Mouse (Mus musculus): ENCODE measurements around the gene Rnf214. TPM values are rescaled to one million over a fixed set of nuclear protein-coding genes. Genes with fewer than 3 reads are reported as not detected.
A peak's percentile ranks its signal among the peaks of the same experiment; 100 is the strongest.

Rnf214 gene
- polyA plus RNA-seq, 1 experiment from 2014 or later, result 36.4 TPM

- Histone ChIP-seq H3K9ac (ENCODE audit: low read depth, low read length) (no peak overlapping the region), H3K27me3 (ENCODE audit: insufficient read depth, low read length) (no peaks in the 10 kb centered on the region), H3K4me1 (replicated peaks; ENCODE audit: insufficient read depth, low read length) (peaks cover 4% of the 10 kb centered on the region; the same call in 1 of the 2 replicates), H3K27ac (no peak overlapping the region), H3K4me2 (ENCODE audit: low read length) (peak overlapping the region; percentile 90), H3K9me3 (replicated peaks; ENCODE audit: low read length) (no peaks in the 10 kb centered on the region), H3K36me3 (ENCODE audit: insufficient read depth, low read length) (no peaks in the 10 kb centered on the region), H3K4me3 (replicated peaks; ENCODE audit: low read depth, low read length) (peak overlapping the region; percentile 84; the same call in 1 of the 2 replicates)
- DNase-seq (ENCODE audit: low spot score) (peak; percentile 82), ATAC-seq (replicated peaks; ENCODE audit: low FRiP score, low read depth) (no peak)
- 36% methylated on average over 10 of the region's 10 CpGs for WGBS
- TF ChIP-seq CTCF (IDR thresholded peaks at IDR 0.05; ENCODE audit: low read depth), result peak; percentile 92
Observed at GRCm38 (mm10) chr9:45829107-45829506, 77.6 kb downstream of the Rnf214 start.

GRCm38 (mm10) chr9:45828291-45828963 lies 78.3 kb downstream of the Rnf214 start, which contains the start of gene Cep164:
Gene Cep164, minus strand, starts transcription at chr9:45828691.
- Histone ChIP-seq H3K27me3 (ENCODE audit: insufficient read depth, low read length) (no peaks in the 10 kb centered on the region), H3K9me3 (replicated peaks; ENCODE audit: low read length) (no peaks in the 10 kb centered on the region), H3K27ac (peak within 1 kb of the TSS; percentile 78), H3K4me2 (ENCODE audit: low read length) (peak within 1 kb of the TSS; percentile 90), H3K4me3 (replicated peaks; ENCODE audit: low read depth, low read length) (peak within 1 kb of the TSS; percentile 84), H3K4me1 (replicated peaks; ENCODE audit: insufficient read depth, low read length) (peaks cover 4% of the 10 kb centered on the region; the same call in 1 of the 2 replicates), H3K36me3 (ENCODE audit: insufficient read depth, low read length) (no peaks in the 10 kb centered on the region), H3K9ac (ENCODE audit: low read depth, low read length) (peak within 1 kb of the TSS; percentile 77)
- ATAC-seq (replicated peaks; ENCODE audit: low FRiP score, low read depth) (peak; percentile 94), DNase-seq (ENCODE audit: low spot score) (peak; percentile 98)
- no peak for TF ChIP-seq CTCF (IDR thresholded peaks at IDR 0.05; ENCODE audit: low read depth)
- WGBS, result under 1% methylated on average over 31 of the region's 31 CpGs

- H3K27me3 ChIP-seq (ENCODE audit: insufficient read depth, low read length), result no peaks in the 10 kb centered on the region
- peak overlapping the region; percentile 78 for H3K27ac ChIP-seq
- 5% methylated on average over 22 of the region's 23 CpGs for WGBS
- TF ChIP-seq CTCF (IDR thresholded peaks at IDR 0.05; ENCODE audit: low read depth), result no peak
- DNase-seq (ENCODE audit: low spot score) (peak; percentile 57), ATAC-seq (replicated peaks; ENCODE audit: low FRiP score, low read depth) (peak; percentile 15; the same call in 1 of the 2 replicates)
- peak overlapping the region; percentile 77 for H3K9ac ChIP-seq (ENCODE audit: low read depth, low read length)
- peaks cover 4% of the 10 kb centered on the region; the same call in 1 of the 2 replicates for H3K4me1 ChIP-seq (replicated peaks; ENCODE audit: insufficient read depth, low read length)
- no peaks in the 10 kb centered on the region for H3K36me3 ChIP-seq (ENCODE audit: insufficient read depth, low read length)
- peak overlapping the region; percentile 90 for H3K4me2 ChIP-seq (ENCODE audit: low read length)
- H3K4me3 ChIP-seq (replicated peaks; ENCODE audit: low read depth, low read length), result peak overlapping the region; percentile 84
- no peaks in the 10 kb centered on the region for H3K9me3 ChIP-seq (replicated peaks; ENCODE audit: low read length)
Observed at GRCm38 (mm10) chr9:45827663-45828290, 78.9 kb downstream of the Rnf214 start.

- no peak overlapping the region for H3K4me2 ChIP-seq (ENCODE audit: low read length)
- DNase-seq (ENCODE audit: low spot score) (no peak), ATAC-seq (replicated peaks; ENCODE audit: low FRiP score, low read depth) (no peak)
- peaks cover 28% of the 10 kb centered on the region; the same call in 1 of the 2 replicates for H3K36me3 ChIP-seq (ENCODE audit: insufficient read depth, low read length)
- WGBS, result 86% methylated on average over 9 of the region's 9 CpGs
- no peaks in the 10 kb centered on the region for H3K27me3 ChIP-seq (ENCODE audit: insufficient read depth, low read length)
- no peak for TF ChIP-seq CTCF (IDR thresholded peaks at IDR 0.05; ENCODE audit: low read depth)
- no peak overlapping the region for H3K27ac ChIP-seq
- no peaks in the 10 kb centered on the region; the same call in 1 of the 2 replicates for H3K4me1 ChIP-seq (replicated peaks; ENCODE audit: insufficient read depth, low read length)
- H3K9me3 ChIP-seq (replicated peaks; ENCODE audit: low read length), result no peaks in the 10 kb centered on the region
- no peak overlapping the region for H3K9ac ChIP-seq (ENCODE audit: low read depth, low read length)
- no peak overlapping the region for H3K4me3 ChIP-seq (replicated peaks; ENCODE audit: low read depth, low read length)
Observed at GRCm38 (mm10) chr9:45818406-45819011, 88.2 kb downstream of the Rnf214 start.

- Histone ChIP-seq H3K27ac (no peak overlapping the region), H3K4me3 (replicated peaks; ENCODE audit: low read depth, low read length) (no peak overlapping the region), H3K4me1 (replicated peaks; ENCODE audit: insufficient read depth, low read length) (no peaks in the 10 kb centered on the region; the same call in 1 of the 2 replicates), H3K4me2 (ENCODE audit: low read length) (no peak overlapping the region; the same call in 1 of the 2 replicates), H3K36me3 (ENCODE audit: insufficient read depth, low read length) (peaks cover 19% of the 10 kb centered on the region; the same call in 1 of the 2 replicates), H3K27me3 (ENCODE audit: insufficient read depth, low read length) (no peaks in the 10 kb centered on the region), H3K9ac (ENCODE audit: low read depth, low read length) (no peak overlapping the region), H3K9me3 (replicated peaks; ENCODE audit: low read length) (no peaks in the 10 kb centered on the region)
- no peak for TF ChIP-seq CTCF (IDR thresholded peaks at IDR 0.05; ENCODE audit: low read depth)
- no peak; the same call in 1 of the 2 replicates for ATAC-seq (replicated peaks; ENCODE audit: low FRiP score, low read depth)
- WGBS, result 52% methylated on average over 10 of the region's 10 CpGs
- DNase-seq (ENCODE audit: low spot score), result peak; percentile 14
Observed at GRCm38 (mm10) chr9:45815525-45815924, 91.2 kb downstream of the Rnf214 start.

- H3K4me3 ChIP-seq (replicated peaks; ENCODE audit: low read depth, low read length), result no peak overlapping the region
- no peaks in the 10 kb centered on the region; the same call in 1 of the 2 replicates for H3K4me1 ChIP-seq (replicated peaks; ENCODE audit: insufficient read depth, low read length)
- no peaks in the 10 kb centered on the region for H3K27me3 ChIP-seq (ENCODE audit: insufficient read depth, low read length)
- peaks cover 14% of the 10 kb centered on the region; the same call in 1 of the 2 replicates for H3K36me3 ChIP-seq (ENCODE audit: insufficient read depth, low read length)
- no peak overlapping the region; the same call in 1 of the 2 replicates for H3K4me2 ChIP-seq (ENCODE audit: low read length)
- ATAC-seq (replicated peaks; ENCODE audit: low FRiP score, low read depth) (no peak), DNase-seq (ENCODE audit: low spot score) (peak; percentile 35)
- TF ChIP-seq CTCF (IDR thresholded peaks at IDR 0.05; ENCODE audit: low read depth), result no peak
- 64% methylated on average over 9 of the region's 9 CpGs for WGBS
- H3K9ac ChIP-seq (ENCODE audit: low read depth, low read length), result no peak overlapping the region
- H3K27ac ChIP-seq, result no peak overlapping the region
- H3K9me3 ChIP-seq (replicated peaks; ENCODE audit: low read length), result no peaks in the 10 kb centered on the region
Observed at GRCm38 (mm10) chr9:45815113-45815512, 91.6 kb downstream of the Rnf214 start.

Small RNA genes lying within 50 kb of the gene (microRNA-seq; reads per million reads assigned to microRNA genes)
- gene Mir7087, result not detected

Other genes starting within 250 kb of the Rnf214 start
- 20.1 and 20.6 TPM in 2 replicates for gene Cep164, start 78.2 kb downstream of the Rnf214 start, polyA plus RNA-seq (2015; fragmentation: Nextera tagmentation; extraction: Ambion mirVana)
- 26.5 and 29.1 TPM in 2 replicates for gene Bace1, start 68.3 kb downstream of the Rnf214 start, polyA plus RNA-seq (2015; fragmentation: Nextera tagmentation; extraction: Ambion mirVana)
- gene Pcsk7, start 414 bp downstream of the Rnf214 start, polyA plus RNA-seq (2015; fragmentation: Nextera tagmentation; extraction: Ambion mirVana), result 18.2 and 19.7 TPM in 2 replicates
- gene Tagln, start 29.1 kb upstream of the Rnf214 start, polyA plus RNA-seq (2015; fragmentation: Nextera tagmentation; extraction: Ambion mirVana), result 116 and 126 TPM in 2 replicates
- gene Sidt2, start 48.3 kb upstream of the Rnf214 start, polyA plus RNA-seq (2015; fragmentation: Nextera tagmentation; extraction: Ambion mirVana), result 50.8 and 53.5 TPM in 2 replicates
- 113 and 127 TPM in 2 replicates for gene Pafah1b2, start 105.8 kb upstream of the Rnf214 start, polyA plus RNA-seq (2015; fragmentation: Nextera tagmentation; extraction: Ambion mirVana)
- gene Sik3, start 105.9 kb upstream of the Rnf214 start, polyA plus RNA-seq (2015; fragmentation: Nextera tagmentation; extraction: Ambion mirVana), result 12.5 and 12.7 TPM in 2 replicates

Measured in kidney, postnatal 0 days (tissue).